Mouse (Mus musculus) G1E (cell line): ENCODE data around the gene Uba7.

Source experiments
- CTCF ChIP-seq: IDR thresholded peaks from 2 replicates; pipeline ENCODE4 v1.5.1; 2012; ENCODE audit warnings: low read depth, low read length, inconsistent platforms, mixed read lengths
- TAL1 ChIP-seq: conservative IDR thresholded peaks from 2 replicates; pipeline ENCODE4 v1.6.1; 2012; ENCODE audit warnings: low read depth, low read length, inconsistent platforms, mixed read lengths

DNA sequence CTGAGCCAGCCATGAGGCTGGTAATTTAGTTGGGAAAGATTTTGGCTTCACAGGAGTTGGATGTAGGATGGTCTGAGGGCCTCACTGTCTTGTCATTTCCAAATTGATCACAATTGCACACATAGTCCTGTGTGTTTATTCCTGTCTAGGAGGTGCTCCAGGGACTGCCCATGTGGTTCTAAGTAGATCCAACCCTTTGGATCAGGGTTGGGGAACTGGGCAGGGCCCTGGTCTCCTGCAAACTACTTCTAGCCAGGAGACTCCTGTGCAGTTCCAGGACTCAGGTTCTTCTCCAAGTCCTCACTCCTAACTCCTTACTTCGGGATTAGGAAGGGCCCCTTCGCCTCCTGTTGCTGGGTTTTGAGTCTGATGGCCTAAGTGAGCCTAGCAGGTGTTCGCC is 39.9 kb upstream of the Uba7 start, which contains the start of gene Camkv:
- TF ChIP-seq CTCF: no peak
- TF ChIP-seq TAL1: no peak
